Mouse (Mus musculus) heart, embryonic 10.5 days (tissue): ENCODE data around the gene Cdh22. TPM values are rescaled to one million over a fixed set of nuclear protein-coding genes. Genes with fewer than 3 reads are reported as not detected.
A peak's percentile ranks its signal among the peaks of the same experiment; 100 is the strongest.

ENCODE experiments used
- DNase-seq: peaks from one replicate; pipeline ENCODE4 v3.0.0-alpha.2; 2017; ENCODE audit warnings: low spot score
- H3K27ac ChIP-seq: fragments of 300-500 bp; sonication (generic); 2 replicates; pipeline ENCODE4 v1.5.1; 2016; ENCODE audit warnings: mild to moderate bottlenecking
- H3K27me3 ChIP-seq: fragments of 300-500 bp; sonication (generic); 2 replicates; pipeline ENCODE4 v1.6.1; 2016; ENCODE audit warnings: mild to moderate bottlenecking; ENCODE audit not compliant: poor library complexity, insufficient read depth, severe bottlenecking
- H3K36me3 ChIP-seq: fragments of 300-500 bp; sonication (generic); 2 replicates; pipeline ENCODE4 v1.6.1; 2016; ENCODE audit warnings: mild to moderate bottlenecking, moderate library complexity
- H3K4me1 ChIP-seq: fragments of 300-500 bp; sonication (generic); 2 replicates; pipeline ENCODE4 v1.6.1; 2016; ENCODE audit warnings: mild to moderate bottlenecking
- H3K4me3 ChIP-seq: fragments of 300-500 bp; sonication (generic); 2 replicates; pipeline ENCODE4 v1.5.1; 2016; ENCODE audit warnings: mild to moderate bottlenecking, moderate library complexity
- H3K9me3 ChIP-seq: fragments of 300-500 bp; sonication (generic); 2 replicates; pipeline ENCODE4 v1.6.1; 2016; ENCODE audit warnings: mild to moderate bottlenecking, moderate library complexity
- WGBS: fragments of 180-500 bp; shearing (Covaris S2); methylation state at CpG from one replicate; pipeline ENCODE4 v1.1.7; 2016; 5-methylcytosine and 5-hydroxymethylcytosine counted together
- polyA plus RNA-seq: library from polyadenylated mRNA; unstranded; fragments of >200 nt; fragmentation: Nextera tagmentation; extraction: Ambion mirVana; gene quantifications from 2 replicates; pipeline ENCODE4 v1.2.1, GENCODE M21; 2016

The Cdh22 gene
- polyA plus RNA-seq, 1 experiment from 2014 or later, result 0.04 TPM

DNA sequence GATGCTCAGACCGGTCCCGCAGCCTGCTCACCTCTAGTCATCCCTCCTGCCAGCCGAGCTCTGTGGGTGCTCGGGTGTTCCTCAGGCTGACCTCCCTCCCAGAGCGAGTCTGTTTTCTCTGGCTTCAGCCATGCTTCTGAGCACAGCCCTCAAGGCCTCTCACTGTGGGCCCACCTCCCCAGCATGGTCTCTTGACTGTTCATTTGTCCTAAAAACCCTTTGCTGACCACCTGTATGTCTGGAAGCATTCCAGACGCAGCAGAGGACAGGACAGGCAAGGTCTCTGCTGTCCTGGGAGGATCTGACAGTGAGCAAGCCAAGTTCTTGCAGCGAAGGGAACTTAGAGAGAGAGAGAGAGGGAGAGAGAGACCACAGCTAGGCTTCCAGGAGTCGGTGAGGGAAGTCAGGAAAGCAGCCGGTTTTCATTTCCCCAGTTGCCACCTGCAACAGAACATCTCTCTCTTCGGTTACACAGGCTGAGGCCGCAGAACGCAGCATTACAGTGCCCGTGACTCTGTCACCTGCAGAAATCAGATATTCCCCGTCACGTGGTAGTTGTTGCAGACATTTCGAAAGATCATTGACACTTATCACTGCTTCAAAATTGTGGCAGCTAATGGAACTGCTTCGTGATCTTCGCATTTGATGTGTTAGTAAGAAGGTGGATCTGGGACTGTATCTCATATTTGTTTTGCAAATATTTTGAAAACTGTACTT lies 27.8 kb upstream of the Cdh22 start:
- Histone ChIP-seq H3K36me3 (no peaks in the 10 kb centered on the region), H3K27ac (no peak overlapping the region), H3K9me3 (no peaks in the 10 kb centered on the region), H3K27me3 (peaks cover 87% of the 10 kb centered on the region), H3K4me3 (no peak overlapping the region), H3K4me1 (peaks cover 4% of the 10 kb centered on the region; the same call in 1 of the 2 replicates)
- 56% methylated on average over 18 of the region's 18 CpGs for WGBS
- DNase-seq, result no peak

- Histone ChIP-seq H3K27ac (no peak overlapping the region), H3K27me3 (peaks cover 91% of the 10 kb centered on the region), H3K9me3 (no peaks in the 10 kb centered on the region), H3K4me3 (no peak overlapping the region), H3K36me3 (no peaks in the 10 kb centered on the region), H3K4me1 (peaks cover 4% of the 10 kb centered on the region; the same call in 1 of the 2 replicates)
- no peak for DNase-seq
- WGBS, result 74% methylated on average over 8 of the region's 8 CpGs
Observed at GRCm38 (mm10) chr2:165259859-165260258, 25.2 kb upstream of the Cdh22 start.

DNA sequence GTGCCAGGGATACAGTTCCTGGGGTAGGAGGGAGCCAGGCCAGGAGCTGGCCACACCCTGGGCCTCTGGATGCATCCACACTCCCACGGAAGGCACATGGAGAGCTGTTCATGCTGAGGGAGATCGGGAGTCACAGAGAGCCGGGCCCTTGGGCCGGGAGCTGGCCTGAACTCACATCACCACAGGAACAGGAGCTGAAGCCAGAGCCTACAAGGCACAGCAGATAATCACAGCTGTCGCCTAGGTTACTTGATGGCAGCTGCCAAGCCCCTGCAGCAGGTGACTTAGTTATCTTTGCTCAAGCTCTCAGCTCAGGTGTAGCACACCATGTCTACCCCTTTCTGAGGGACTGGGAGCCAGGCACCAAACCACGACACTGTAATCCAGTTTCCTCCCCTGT lies 23.7 kb upstream of the Cdh22 start:
- no peak for DNase-seq
- Histone ChIP-seq H3K27ac (no peak overlapping the region), H3K4me3 (no peak overlapping the region), H3K4me1 (peaks cover 10% of the 10 kb centered on the region), H3K9me3 (no peaks in the 10 kb centered on the region), H3K27me3 (peaks cover 96% of the 10 kb centered on the region), H3K36me3 (no peaks in the 10 kb centered on the region)
- WGBS, result 68% methylated on average over 6 of the region's 6 CpGs

GRCm38 (mm10) chr2:165257151-165257834 lies 22.6 kb upstream of the Cdh22 start:
- 40% methylated on average over 11 of the region's 11 CpGs for WGBS
- Histone ChIP-seq H3K9me3 (no peaks in the 10 kb centered on the region), H3K4me3 (no peak overlapping the region)

GRCm38 (mm10) chr2:165256213-165256612 lies 21.6 kb upstream of the Cdh22 start:
- Histone ChIP-seq H3K27ac (no peak overlapping the region), H3K27me3 (peaks cover 96% of the 10 kb centered on the region), H3K9me3 (no peaks in the 10 kb centered on the region), H3K4me3 (no peak overlapping the region), H3K36me3 (no peaks in the 10 kb centered on the region), H3K4me1 (peaks cover 6% of the 10 kb centered on the region)
- WGBS, result 67% methylated on average over 10 of the region's 10 CpGs
- DNase-seq, result no peak

More at GRCm38 (mm10) chr2:165257151-165257834, 22.6 kb upstream of the Cdh22 start:
- H3K27ac ChIP-seq, result no peak overlapping the region
- H3K4me1 ChIP-seq, result peaks cover 10% of the 10 kb centered on the region
- peaks cover 97% of the 10 kb centered on the region for H3K27me3 ChIP-seq
- H3K36me3 ChIP-seq, result no peaks in the 10 kb centered on the region
- DNase-seq, result no peak

GRCm38 (mm10) chr2:165253867-165254266 lies 19.2 kb upstream of the Cdh22 start:
- no peak for DNase-seq
- Histone ChIP-seq H3K36me3 (no peaks in the 10 kb centered on the region), H3K4me3 (no peak overlapping the region), H3K27me3 (peaks cover 96% of the 10 kb centered on the region), H3K4me1 (peaks cover 6% of the 10 kb centered on the region), H3K27ac (no peak overlapping the region), H3K9me3 (no peaks in the 10 kb centered on the region)
- 7% methylated on average over 10 of the region's 10 CpGs for WGBS

DNA sequence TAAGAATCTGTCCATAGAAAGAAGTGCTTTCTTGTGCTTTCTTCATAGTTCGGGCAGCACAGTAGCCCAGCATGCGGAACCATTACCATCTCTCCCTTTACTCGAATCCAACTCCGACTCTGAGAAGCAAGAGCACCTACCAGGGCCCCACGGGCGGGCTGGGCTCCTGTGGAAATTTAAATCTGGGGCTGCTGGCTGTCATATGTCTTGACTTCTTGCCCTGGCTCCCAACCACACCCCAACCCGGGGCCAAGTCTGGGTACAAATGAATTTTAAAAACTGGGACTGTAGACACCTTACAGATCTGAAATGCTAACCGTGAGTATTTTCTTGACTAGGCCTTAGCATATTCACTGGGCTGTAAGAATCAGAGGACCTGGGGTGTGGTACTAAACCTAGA lies 18.6 kb upstream of the Cdh22 start:
- no peaks in the 10 kb centered on the region for H3K36me3 ChIP-seq
- H3K4me1 ChIP-seq, result peaks cover 6% of the 10 kb centered on the region
- H3K4me3 ChIP-seq, result no peak overlapping the region
- DNase-seq, result no peak
- no peaks in the 10 kb centered on the region for H3K9me3 ChIP-seq
- peaks cover 96% of the 10 kb centered on the region for H3K27me3 ChIP-seq
- H3K27ac ChIP-seq, result no peak overlapping the region
- 68% methylated on average over 8 of the region's 8 CpGs for WGBS

DNA sequence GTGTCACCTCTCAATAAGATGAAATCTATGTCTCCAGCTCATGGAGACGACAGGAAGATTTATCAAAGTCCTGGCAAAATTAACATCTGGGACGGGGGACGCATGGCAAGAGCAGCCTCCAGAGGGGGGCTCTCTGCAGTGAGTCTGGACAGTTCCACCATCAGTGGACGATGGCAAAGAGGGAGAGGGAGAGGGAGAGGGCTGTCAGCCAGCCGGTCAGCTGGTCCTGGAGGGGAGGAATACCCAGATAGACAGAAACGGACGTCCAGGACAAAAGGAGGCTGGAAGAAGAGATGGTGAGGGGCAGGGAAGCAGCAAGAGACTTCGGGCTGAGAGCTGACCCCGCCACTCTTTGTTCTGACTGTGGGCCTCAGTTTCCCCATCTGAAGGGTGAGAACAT lies 18.1 kb upstream of the Cdh22 start:
- Histone ChIP-seq H3K4me1 (peaks cover 6% of the 10 kb centered on the region), H3K27ac (no peak overlapping the region), H3K36me3 (no peaks in the 10 kb centered on the region), H3K9me3 (no peaks in the 10 kb centered on the region), H3K27me3 (peaks cover 96% of the 10 kb centered on the region), H3K4me3 (no peak overlapping the region)
- DNase-seq, result no peak
- WGBS, result 73% methylated on average over 9 of the region's 9 CpGs

DNA sequence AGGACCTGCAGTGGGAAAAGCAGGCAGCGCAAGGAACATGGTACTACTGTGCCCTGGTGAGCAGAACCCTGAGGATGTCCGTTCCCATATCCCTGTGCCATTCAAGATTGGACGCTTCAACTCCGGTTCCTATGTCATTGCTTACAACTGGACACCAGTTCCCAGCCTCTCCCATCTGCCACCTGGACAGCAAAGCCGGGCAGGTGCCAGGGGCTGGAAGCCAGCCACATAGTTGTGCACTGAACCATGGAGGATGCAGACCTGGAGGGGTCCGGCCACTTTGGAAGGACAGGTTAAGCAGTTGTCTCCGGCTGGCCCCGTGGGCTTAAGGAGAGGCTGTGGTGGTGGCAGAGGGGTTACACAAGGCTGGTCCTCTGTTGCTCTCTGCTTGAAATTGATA lies 17.7 kb upstream of the Cdh22 start:
- H3K4me1 ChIP-seq, result peaks cover 6% of the 10 kb centered on the region
- no peak for DNase-seq
- H3K27me3 ChIP-seq, result peaks cover 96% of the 10 kb centered on the region
- H3K4me3 ChIP-seq, result no peak overlapping the region
- no peak overlapping the region for H3K27ac ChIP-seq
- 73% methylated on average over 8 of the region's 8 CpGs for WGBS
- H3K36me3 ChIP-seq, result no peaks in the 10 kb centered on the region
- H3K9me3 ChIP-seq, result no peaks in the 10 kb centered on the region

GRCm38 (mm10) chr2:165250903-165251302 lies 16.2 kb upstream of the Cdh22 start:
- H3K27ac ChIP-seq, result no peak overlapping the region
- no peaks in the 10 kb centered on the region for H3K36me3 ChIP-seq
- no peaks in the 10 kb centered on the region for H3K9me3 ChIP-seq
- peaks cover 6% of the 10 kb centered on the region for H3K4me1 ChIP-seq
- no peak overlapping the region for H3K4me3 ChIP-seq
- DNase-seq, result no peak
- peaks cover 96% of the 10 kb centered on the region for H3K27me3 ChIP-seq
- 58% methylated on average over 1 of the region's 1 CpGs for WGBS

DNA sequence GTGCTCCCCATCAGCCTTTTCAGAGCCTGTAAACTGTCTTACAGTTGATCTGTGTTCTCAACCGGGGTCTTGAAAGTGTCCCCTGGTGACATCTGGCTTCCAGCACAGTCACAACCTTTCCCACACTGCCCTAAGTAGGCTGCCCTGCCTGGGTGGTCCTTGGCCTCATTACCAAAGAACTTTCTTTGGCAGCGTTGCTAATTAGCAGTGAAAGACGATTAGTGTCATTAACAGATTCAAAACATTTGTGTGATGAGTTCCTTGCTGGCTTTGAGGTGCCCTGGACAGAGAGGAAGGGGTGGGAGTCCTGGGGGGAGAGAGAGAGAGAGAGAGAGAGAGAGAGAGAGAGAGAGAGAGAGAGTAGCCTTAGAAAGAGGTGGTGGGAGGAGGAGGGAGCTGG lies 14.3 kb upstream of the Cdh22 start:
- WGBS, result 9% methylated on average over 3 of the region's 3 CpGs
- no peak for DNase-seq
- Histone ChIP-seq H3K27me3 (peaks cover 96% of the 10 kb centered on the region), H3K36me3 (no peaks in the 10 kb centered on the region), H3K4me3 (no peak overlapping the region), H3K9me3 (no peaks in the 10 kb centered on the region), H3K27ac (no peak overlapping the region), H3K4me1 (peaks cover 3% of the 10 kb centered on the region)

- WGBS, result 9% methylated on average over 11 of the region's 11 CpGs
- H3K9me3 ChIP-seq, result no peaks in the 10 kb centered on the region
- no peak for DNase-seq
- no peak overlapping the region for H3K27ac ChIP-seq
- H3K27me3 ChIP-seq, result peaks cover 96% of the 10 kb centered on the region
- no peaks in the 10 kb centered on the region for H3K36me3 ChIP-seq
- no peak overlapping the region for H3K4me3 ChIP-seq
- peaks cover 12% of the 10 kb centered on the region for H3K4me1 ChIP-seq
Observed at GRCm38 (mm10) chr2:165246349-165246748, 11.7 kb upstream of the Cdh22 start.

GRCm38 (mm10) chr2:165243122-165243720 lies 8.6 kb upstream of the Cdh22 start:
- H3K4me3 ChIP-seq, result 0 out of 2 replicates have a peak overlapping the region, but pooled peaks have one; percentile 24
- peaks cover 100% of the 10 kb centered on the region for H3K27me3 ChIP-seq
- H3K9me3 ChIP-seq, result no peaks in the 10 kb centered on the region
- peaks cover 24% of the 10 kb centered on the region for H3K4me1 ChIP-seq
- DNase-seq, result no peak
- no peaks in the 10 kb centered on the region for H3K36me3 ChIP-seq
- 4% methylated on average over 11 of the region's 11 CpGs for WGBS
- H3K27ac ChIP-seq, result no peak overlapping the region
